Mouse (Mus musculus) heart, postnatal 0 days (tissue): Measurements from ENCODE around the gene Spib.

ENCODE experiments used
- CTCF ChIP-seq: IDR thresholded peaks from 2 replicates; pipeline ENCODE4 v1.5.1; 2016; ENCODE audit warnings: antibody characterized with exemption, control low read depth, low read depth
- EP300 ChIP-seq: IDR thresholded peaks from 2 replicates; pipeline ENCODE4 v1.6.1; 2016; ENCODE audit warnings: antibody characterized with exemption, low read depth

DNA sequence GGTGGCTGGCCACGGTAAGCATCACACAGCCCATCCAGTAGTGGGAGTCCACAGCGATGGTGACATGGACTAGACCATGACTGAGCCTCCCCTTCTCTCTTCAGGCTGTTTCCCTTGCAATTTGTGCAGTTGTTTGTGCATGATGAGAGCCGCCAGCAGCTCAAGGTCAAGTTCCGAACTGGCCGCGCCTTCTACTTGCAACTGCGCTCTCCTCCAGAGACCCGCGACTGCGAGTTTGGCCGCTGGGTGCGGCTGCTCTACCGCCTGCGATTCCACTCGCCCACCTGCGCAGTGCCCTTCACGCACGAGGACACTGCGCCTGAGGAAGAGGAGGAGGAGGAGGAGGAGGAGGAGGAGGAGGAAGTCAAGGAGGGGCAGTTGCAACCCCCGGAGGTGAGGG, 31.8 kb downstream of the Spib start:
- no peak for TF ChIP-seq EP300
- no peak for TF ChIP-seq CTCF
